Comparison of ENCODE assay signal across 22 mouse cellular contexts in the genomic region with DNA sequence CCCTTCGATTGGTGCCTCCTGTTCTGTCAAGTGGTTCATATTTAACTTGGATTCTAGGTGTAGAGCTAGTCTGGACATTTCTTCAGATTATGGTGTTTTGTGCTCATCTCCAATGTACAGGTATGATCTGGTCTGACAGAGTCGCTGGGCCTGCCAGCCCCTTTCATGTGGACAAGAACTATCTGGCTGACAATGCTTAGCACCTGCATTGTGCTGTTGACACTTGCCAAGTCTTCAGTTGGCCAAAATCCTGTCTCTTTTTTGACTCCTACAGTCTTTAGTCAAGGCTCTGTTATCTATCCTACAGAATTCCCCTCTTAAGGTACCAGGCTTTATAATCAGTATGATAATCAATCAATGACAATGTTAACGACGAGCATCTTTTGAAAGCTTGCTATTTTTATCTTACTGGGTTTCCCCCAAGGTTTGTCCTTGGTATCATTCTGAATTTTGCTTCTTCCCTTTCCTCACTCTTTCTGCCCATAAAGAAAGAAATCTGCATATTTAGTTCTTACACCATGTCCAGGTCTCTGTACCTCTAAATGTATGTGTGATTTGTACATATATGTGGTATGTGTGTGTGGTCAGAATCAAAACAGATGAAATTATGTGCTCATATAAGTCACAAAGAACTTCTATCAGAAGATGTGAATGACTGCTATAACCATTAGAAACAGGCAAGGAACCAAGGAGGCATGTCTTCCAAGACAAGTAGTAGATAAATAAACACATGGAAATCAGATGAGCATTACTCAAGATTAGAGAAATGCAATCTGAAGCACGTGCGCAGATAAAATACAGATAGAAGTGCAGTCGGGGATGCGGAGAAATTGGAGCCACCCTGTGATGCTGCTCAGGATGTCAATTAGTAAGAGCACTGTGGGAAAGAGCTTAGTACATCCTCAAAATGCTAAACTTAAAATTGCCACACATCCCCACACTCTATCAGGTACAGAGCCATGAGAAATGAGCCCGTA. TPM values are rescaled to one million over a fixed set of nuclear protein-coding genes. Genes with fewer than 3 reads are reported as not detected.
"Had no signal": no experiment of that assay in that cellular context is flagged by ENCODE, and none has a peak within 500 bp of the region (broad histone marks: within the 10 kb centered on the region; RNA-seq: fewer than 3 reads in every experiment).

No protein-coding gene starts in this region.

- H3K9ac ChIP-seq: neural tube, embryonic 15.5 days; stomach, embryonic 15.5 days had no signal

- H3K36me3 ChIP-seq: neural tube, embryonic 15.5 days; stomach, embryonic 15.5 days had no signal

- DNase-seq: retina, postnatal 1 day; right cerebral cortex, adult 18-20 months; right cerebral cortex, postnatal 14 days; right cerebral cortex, postnatal 25 days; right cerebral cortex, postnatal 4 days; spleen, adult 18-20 months; thymus, adult 18-20 months; thymus, adult 2 months; thymus, postnatal 14 days; thymus, postnatal 25 days; thymus, postnatal 36 days; thymus, postnatal 4 days had no signal

- H3K27me3 ChIP-seq: neural tube, embryonic 15.5 days; stomach, embryonic 15.5 days had no signal

- H3K9me3 ChIP-seq: neural tube, embryonic 15.5 days; stomach, embryonic 15.5 days had no signal

- H3K4me2 ChIP-seq: neural tube, embryonic 15.5 days; stomach, embryonic 15.5 days had no signal

- H3K27ac ChIP-seq: neural tube, embryonic 15.5 days; stomach, embryonic 15.5 days; stomach, postnatal 0 days had no signal

- H3K4me3 ChIP-seq: neural tube, embryonic 15.5 days; stomach, embryonic 15.5 days had no signal

- H3K4me1 ChIP-seq: neural tube, embryonic 15.5 days; stomach, embryonic 15.5 days had no signal

RNA-seq across cellular contexts. Expression of a gene that starts 54.7 kb away (rescaled TPM):
- total RNA-seq: neutrophil, adult 5-6 weeks had no signal
- polyA plus RNA-seq: small intestine, adult 2 months; spleen, adult 2 months; stomach, embryonic 14.5 days; stomach, embryonic 15.5 days; stomach, embryonic 16.5 days; testis, adult 2 months; thymus, adult 2 months; thymus, postnatal 0 days had no signal
